Mouse (Mus musculus) liver, embryonic 14.5 days (tissue): ENCODE results near the gene Sgca.

ENCODE experiments used
- CTCF ChIP-seq: IDR thresholded peaks from 2 replicates; pipeline ENCODE4 v1.5.1; 2016; ENCODE audit warnings: antibody characterized with exemption, low read depth, control low read depth
- EP300 ChIP-seq: IDR thresholded peaks from 2 replicates; pipeline ENCODE4 v1.6.1; 2016; ENCODE audit warnings: antibody characterized with exemption, low read depth

GRCm38 (mm10) chr11:94945236-94945635 lies 30.9 kb downstream of the Sgca start:
- TF ChIP-seq CTCF (no peak), EP300 (no peak)
